Mouse (Mus musculus): ENCODE measurements around the gene Akap2.

Akap2 gene

GRCm38 (mm10) chr4:57832318-57832717, 114.9 kb downstream of the Akap2 start:
- peak; percentile 61 for DNase-seq (ENCODE audit: low spot score)

GRCm38 (mm10) chr4:57833060-57833459, 115.6 kb downstream of the Akap2 start:
- no peak for DNase-seq (ENCODE audit: low spot score)

- DNase-seq (ENCODE audit: low spot score) = peak; percentile 82
These were observed 116.7 kb downstream of the Akap2 start for GRCm38 (mm10) chr4:57834141-57834540.

- no peak for DNase-seq (ENCODE audit: low spot score)
These were observed 119.6 kb downstream of the Akap2 start for GRCm38 (mm10) chr4:57837089-57837488.

GRCm38 (mm10) chr4:57839343-57839742, 121.9 kb downstream of the Akap2 start:
- DNase-seq (ENCODE audit: low spot score) = no peak

GRCm38 (mm10) chr4:57841911-57842310, 124.5 kb downstream of the Akap2 start:
- DNase-seq (ENCODE audit: low spot score) = no peak

GRCm38 (mm10) chr4:57842472-57843305, 125.2 kb downstream of the Akap2 start:
- no peak for DNase-seq (ENCODE audit: low spot score)

GRCm38 (mm10) chr4:57845031-57845431, 127.6 kb downstream of the Akap2 start:
- no peak for DNase-seq (ENCODE audit: low spot score)

- DNase-seq (ENCODE audit: low spot score) = no peak
These were observed 128.2 kb downstream of the Akap2 start for GRCm38 (mm10) chr4:57845541-57846210.

GRCm38 (mm10) chr4:57846381-57846990, 129.0 kb downstream of the Akap2 start:
- no peak for DNase-seq (ENCODE audit: low spot score)

- DNase-seq (ENCODE audit: low spot score) = no peak
These were observed 129.6 kb downstream of the Akap2 start for GRCm38 (mm10) chr4:57846991-57847422.

GRCm38 (mm10) chr4:57847676-57848075, 130.2 kb downstream of the Akap2 start:
- no peak for DNase-seq (ENCODE audit: low spot score)

GRCm38 (mm10) chr4:57849465-57849864, 132.0 kb downstream of the Akap2 start:
- no peak for DNase-seq (ENCODE audit: low spot score)

- DNase-seq (ENCODE audit: low spot score) = no peak
These were observed 134.3 kb downstream of the Akap2 start for GRCm38 (mm10) chr4:57851731-57852130.

GRCm38 (mm10) chr4:57852461-57853040, 135.1 kb downstream of the Akap2 start:
- no peak for DNase-seq (ENCODE audit: low spot score)

- no peak for DNase-seq (ENCODE audit: low spot score)
These were observed 136.7 kb downstream of the Akap2 start for GRCm38 (mm10) chr4:57854181-57854580.

GRCm38 (mm10) chr4:57855281-57855941, 138.0 kb downstream of the Akap2 start:
- no peak for DNase-seq (ENCODE audit: low spot score)

- DNase-seq (ENCODE audit: low spot score) = no peak
These were observed 139.2 kb downstream of the Akap2 start for GRCm38 (mm10) chr4:57856673-57857072.

GRCm38 (mm10) chr4:57860204-57860611, 142.8 kb downstream of the Akap2 start:
- DNase-seq (ENCODE audit: low spot score) = no peak

- no peak for DNase-seq (ENCODE audit: low spot score)
These were observed 143.7 kb downstream of the Akap2 start for GRCm38 (mm10) chr4:57861166-57861565.

GRCm38 (mm10) chr4:57861856-57862255, 144.4 kb downstream of the Akap2 start:
- DNase-seq (ENCODE audit: low spot score) = no peak
